Mouse (Mus musculus) forebrain, postnatal 0 days (tissue): ENCODE data around the gene Gprc5c. TPM values are rescaled to one million over a fixed set of nuclear protein-coding genes. Genes with fewer than 3 reads are reported as not detected.

Experiments
- ATAC-seq: fragments of 200-750 bp; cut with Nextera tagmentation; 2 replicates; pipeline ENCODE4 v1.8.0; 2017; ENCODE audit warnings: mild to moderate bottlenecking, moderate library complexity
- DNase-seq: peaks from one replicate; pipeline ENCODE4 v3.0.0-alpha.2; 2015
- H3K27ac ChIP-seq: fragments of 300-500 bp; sonication (generic); 2 replicates; pipeline ENCODE4 v1.5.1; 2014; ENCODE audit warnings: low read depth, mild to moderate bottlenecking, antibody characterized with exemption, low read length, moderate library complexity, mixed read lengths
- H3K27me3 ChIP-seq: fragments of 300-500 bp; sonication (generic); 2 replicates; pipeline ENCODE4 v1.6.1; 2014; ENCODE audit warnings: mild to moderate bottlenecking, low read length, mixed read lengths; ENCODE audit not compliant: insufficient read depth
- H3K36me3 ChIP-seq: fragments of 300-500 bp; sonication (generic); 2 replicates; pipeline ENCODE4 v1.6.1; 2014; ENCODE audit warnings: mild to moderate bottlenecking, moderate library complexity; ENCODE audit not compliant: insufficient read depth
- H3K4me1 ChIP-seq: fragments of 300-500 bp; sonication (generic); 2 replicates; pipeline ENCODE4 v1.6.1; 2014; ENCODE audit warnings: antibody characterized with exemption; ENCODE audit not compliant: insufficient read depth
- H3K4me2 ChIP-seq: fragments of 300-500 bp; sonication (generic); 2 replicates; pipeline ENCODE4 v1.6.1; 2014; ENCODE audit warnings: low read depth, mild to moderate bottlenecking, moderate library complexity
- H3K4me3 ChIP-seq: fragments of 300-500 bp; sonication (generic); 2 replicates; pipeline ENCODE4 v1.5.1; 2014; ENCODE audit warnings: low read depth, low read length, mixed read lengths
- H3K9ac ChIP-seq: fragments of 300-500 bp; sonication (generic); 2 replicates; pipeline ENCODE4 v1.6.1; 2014; ENCODE audit warnings: mild to moderate bottlenecking
- H3K9me3 ChIP-seq: fragments of 300-500 bp; sonication (generic); 2 replicates; pipeline ENCODE4 v1.6.1; 2016; ENCODE audit warnings: low read length
- CTCF ChIP-seq: sonication (generic); IDR thresholded peaks from 2 replicates; pipeline ENCODE4 v1.5.1; 2016; ENCODE audit warnings: antibody characterized with exemption, control low read depth, low read depth
- WGBS: fragments of 180-500 bp; shearing (Covaris S2); extraction: QIAGEN DNeasy Blood & Tissue Kit; methylation state at CpG from one replicate; pipeline ENCODE4 v1.1.7; 2014; 5-methylcytosine and 5-hydroxymethylcytosine counted together
- polyA plus RNA-seq: library from polyadenylated mRNA; unstranded; fragments of >200 nt; fragmentation: Nextera tagmentation; extraction: Ambion mirVana; gene quantifications from 2 replicates; pipeline ENCODE4 v1.2.1, GENCODE M21; 2015
- total RNA-seq: library from RNA; depleted of rRNA; stranded (reverse); fragments of >200 nt; gene quantifications from 2 replicates; pipeline ENCODE4 v1.2.3, GENCODE M21; 2014

The Gprc5c gene
- total and polyA plus RNA-seq, 2 experiments from 2014 or later: 5.8 to 7.9 TPM

GRCm38 (mm10) chr11:114884380-114885100 lies 33.6 kb downstream of the Gprc5c start:
- Histone ChIP-seq H3K4me3 (no peak overlapping the region), H3K4me1 (no peaks in the 10 kb centered on the region), H3K27ac (no peak overlapping the region), H3K36me3 (no peaks in the 10 kb centered on the region), H3K9me3 (no peaks in the 10 kb centered on the region), H3K4me2 (no peak overlapping the region), H3K27me3 (no peaks in the 10 kb centered on the region), H3K9ac (no peak overlapping the region)
- DNase-seq (no peak), ATAC-seq (no peak)
- TF ChIP-seq CTCF: no peak
- WGBS: 72% methylated on average over 4 of the region's 4 CpGs

- no peak within 1 kb of the TSS for H3K4me2 ChIP-seq
- H3K27me3 ChIP-seq: no peaks in the 10 kb centered on the region
- TF ChIP-seq CTCF: no peak
- H3K27ac ChIP-seq: no peak within 1 kb of the TSS
- H3K36me3 ChIP-seq: no peaks in the 10 kb centered on the region
- 59% methylated on average over 18 of the region's 18 CpGs for WGBS
- H3K9me3 ChIP-seq: no peaks in the 10 kb centered on the region
- no peak for ATAC-seq
- no peak within 1 kb of the TSS for H3K4me3 ChIP-seq
- H3K9ac ChIP-seq: no peak within 1 kb of the TSS
- no peaks in the 10 kb centered on the region for H3K4me1 ChIP-seq
- DNase-seq: no peak
Observed at GRCm38 (mm10) chr11:114889991-114890518, 39.1 kb downstream of the Gprc5c start, which contains the start of gene Cd300a. Cd300a (plus strand) TSS chr11:114890041.

- Histone ChIP-seq H3K4me3 (no peak overlapping the region), H3K27ac (no peak overlapping the region), H3K4me2 (no peak overlapping the region), H3K9ac (no peak overlapping the region), H3K36me3 (no peaks in the 10 kb centered on the region), H3K4me1 (no peaks in the 10 kb centered on the region), H3K27me3 (no peaks in the 10 kb centered on the region), H3K9me3 (no peaks in the 10 kb centered on the region)
- DNase-seq (no peak), ATAC-seq (no peak)
- WGBS: 49% methylated on average over 5 of the region's 5 CpGs
- TF ChIP-seq CTCF: no peak
Observed at GRCm38 (mm10) chr11:114890542-114890941, 39.6 kb downstream of the Gprc5c start.

- 83% methylated on average over 3 of the region's 3 CpGs for WGBS
Observed at GRCm38 (mm10) chr11:114896085-114896484, 45.1 kb downstream of the Gprc5c start.

GRCm38 (mm10) chr11:114898026-114898425 lies 47.1 kb downstream of the Gprc5c start:
- DNase-seq: no peak
- Histone ChIP-seq H3K4me2 (no peak overlapping the region), H3K4me3 (no peak overlapping the region), H3K9ac (no peak overlapping the region), H3K27ac (no peak overlapping the region), H3K4me1 (no peaks in the 10 kb centered on the region), H3K36me3 (no peaks in the 10 kb centered on the region), H3K27me3 (no peaks in the 10 kb centered on the region), H3K9me3 (no peaks in the 10 kb centered on the region)
- no peak for ATAC-seq
- TF ChIP-seq CTCF: no peak
- 45% methylated on average over 1 of the region's 1 CpGs for WGBS

More at GRCm38 (mm10) chr11:114896085-114896484, 45.1 kb downstream of the Gprc5c start:
- no peak for TF ChIP-seq CTCF
- Histone ChIP-seq H3K4me1 (no peaks in the 10 kb centered on the region), H3K4me3 (no peak overlapping the region), H3K36me3 (no peaks in the 10 kb centered on the region), H3K9ac (no peak overlapping the region), H3K27ac (no peak overlapping the region), H3K27me3 (no peaks in the 10 kb centered on the region), H3K9me3 (no peaks in the 10 kb centered on the region), H3K4me2 (no peak overlapping the region)
- DNase-seq (no peak), ATAC-seq (no peak)

- H3K36me3 ChIP-seq: no peaks in the 10 kb centered on the region
- H3K4me1 ChIP-seq: no peaks in the 10 kb centered on the region
- no peaks in the 10 kb centered on the region for H3K9me3 ChIP-seq
- H3K9ac ChIP-seq: no peak overlapping the region
- no peak overlapping the region for H3K27ac ChIP-seq
- no peaks in the 10 kb centered on the region for H3K27me3 ChIP-seq
- TF ChIP-seq CTCF: no peak
- H3K4me2 ChIP-seq: no peak overlapping the region
- DNase-seq (no peak), ATAC-seq (no peak)
- 88% methylated on average over 4 of the region's 4 CpGs for WGBS
- no peak overlapping the region for H3K4me3 ChIP-seq
Observed at GRCm38 (mm10) chr11:114903224-114903623, 52.3 kb downstream of the Gprc5c start.

- TF ChIP-seq CTCF: no peak
- H3K4me2 ChIP-seq: no peak overlapping the region
- no peak overlapping the region for H3K9ac ChIP-seq
- H3K27ac ChIP-seq: no peak overlapping the region
- H3K4me1 ChIP-seq: no peaks in the 10 kb centered on the region
- DNase-seq (no peak), ATAC-seq (no peak)
- no peaks in the 10 kb centered on the region for H3K27me3 ChIP-seq
- H3K36me3 ChIP-seq: no peaks in the 10 kb centered on the region
- WGBS: 87% methylated on average over 4 of the region's 4 CpGs
- no peaks in the 10 kb centered on the region for H3K9me3 ChIP-seq
- H3K4me3 ChIP-seq: no peak overlapping the region
Observed at GRCm38 (mm10) chr11:114907567-114907966, 56.6 kb downstream of the Gprc5c start.
